Mouse (Mus musculus) ES-E14 (cell line): ENCODE results near the gene Btg1. TPM values are rescaled to one million over a fixed set of nuclear protein-coding genes. Genes with fewer than 3 reads are reported as not detected.

Experiments used
- DNase-seq: peaks from one replicate; pipeline ENCODE4 v3.0.0-alpha.2; 2013; ENCODE audit warnings: low read depth, low spot score
- H3K27ac ChIP-seq: 2 replicates; pipeline ENCODE4 v1.5.1; 2012; ENCODE audit warnings: low read depth, mild to moderate bottlenecking, low read length, moderate library complexity, mixed read lengths; ENCODE audit not compliant: poor library complexity, insufficient read depth, severe bottlenecking
- H3K36me3 ChIP-seq: 2 replicates; pipeline ENCODE4 v1.6.1; 2012; ENCODE audit warnings: mild to moderate bottlenecking, low read length, moderate library complexity, mixed read lengths; ENCODE audit not compliant: control insufficient read depth, poor library complexity, insufficient read depth, severe bottlenecking
- H3K4me1 ChIP-seq, 2 experiments: fragments of 150-350 bp in 1 of 2; sonication (generic) in 1 of 2; 2 replicates each; pipeline ENCODE4 v1.6.1; 2012; ENCODE audit warnings: low read length in 2 of 2, mild to moderate bottlenecking in 1 of 2, mixed read lengths in 1 of 2; ENCODE audit not compliant: control insufficient read depth in 2 of 2, insufficient read depth in 2 of 2, poor library complexity in 1 of 2
- H3K4me3 ChIP-seq, 2 experiments: fragments of 150-350 bp in 1 of 2; sonication (generic) in 1 of 2; 2 replicates each; pipeline ENCODE4 v1.5.1; 2012; ENCODE audit warnings: low read length in 2 of 2, low read depth in 1 of 2, mild to moderate bottlenecking in 1 of 2, mixed read lengths in 1 of 2; ENCODE audit not compliant: insufficient read depth in 1 of 2, poor library complexity in 1 of 2, severe bottlenecking in 1 of 2
- H3K9ac ChIP-seq: 2 replicates; pipeline ENCODE4 v1.6.1; 2012; ENCODE audit warnings: low read depth, mild to moderate bottlenecking, low read length, mixed read lengths; ENCODE audit not compliant: poor library complexity, insufficient read depth, severe bottlenecking
- H3K9me3 ChIP-seq: fragments of 150-350 bp; sonication (generic); 2 replicates; pipeline ENCODE4 v1.6.1; 2012; ENCODE audit warnings: low read depth, mild to moderate bottlenecking, low read length; ENCODE audit not compliant: control insufficient read depth, insufficient read depth
- CHD2 ChIP-seq: IDR thresholded peaks from 2 replicates; pipeline ENCODE4 v1.6.1; 2014; ENCODE audit warnings: mild to moderate bottlenecking, low read depth, low read length, inconsistent platforms
- HCFC1 ChIP-seq: IDR thresholded peaks from 2 replicates; pipeline ENCODE4 v1.6.1; 2012; ENCODE audit warnings: low read length, inconsistent platforms, borderline replicate concordance; ENCODE audit not compliant: insufficient read depth
- MAFK ChIP-seq: IDR thresholded peaks from 2 replicates; pipeline ENCODE4 v1.6.1; 2014; ENCODE audit warnings: mild to moderate bottlenecking, low read depth, low read length, inconsistent platforms; ENCODE audit not compliant: insufficient read depth
- ZC3H11A ChIP-seq: IDR thresholded peaks from 2 replicates; pipeline ENCODE4 v1.6.1; 2012; ENCODE audit warnings: low read depth, mild to moderate bottlenecking, inconsistent platforms, low read length, borderline replicate concordance
- ZNF384 ChIP-seq: IDR thresholded peaks from 2 replicates; pipeline ENCODE4 v1.6.1; 2012; ENCODE audit warnings: low read depth, low read length, inconsistent platforms
- in situ Hi-C, 2 experiments: fragments of 600-800 bp; cut with MboI; formaldehyde crosslinking; loops; one replicate each; pipeline ENCODE4 v1.15.1; 2025; ENCODE audit warnings: low sequenced_read_pairs in 2 of 2, inconsistent platforms in 1 of 2; ENCODE audit not compliant: unreplicated experiment in 2 of 2
- total RNA-seq: library from RNA; depleted of rRNA; stranded (reverse); fragments of 300-350 nt; gene quantifications from 2 replicates; pipeline ENCODE4 v1.2.3, GENCODE M21; 2012

The Btg1 gene
- total RNA-seq, 1 experiment: 16.1 TPM

GRCm38 (mm10) chr10:96646867-96647462 lies 30.2 kb downstream of the Btg1 start:
- Histone ChIP-seq H3K4me3 (no peak overlapping the region), H3K9me3 (no peaks in the 10 kb centered on the region), H3K36me3 (no peaks in the 10 kb centered on the region), H3K9ac (no peak overlapping the region), H3K27ac (no peak overlapping the region), H3K4me1 (peaks cover 0 to 7% of the 10 kb centered on the region in 2 experiments; a peak in 1 of 4 replicates)
- DNase-seq: no peak
- TF ChIP-seq ZC3H11A (no peak), CHD2 (no peak), ZNF384 (no peak), MAFK (no peak), HCFC1 (no peak)
- in situ Hi-C loops: no loop called here

- TF ChIP-seq CHD2: no peak
- no peak for TF ChIP-seq HCFC1
- no peak for TF ChIP-seq ZC3H11A
- no peak for TF ChIP-seq MAFK
- TF ChIP-seq ZNF384: no peak
- Histone ChIP-seq H3K9ac (no peak overlapping the region), H3K9me3 (no peaks in the 10 kb centered on the region), H3K27ac (no peak overlapping the region), H3K36me3 (no peaks in the 10 kb centered on the region), H3K4me3 (no peak overlapping the region), H3K4me1 (peaks cover 0 to 7% of the 10 kb centered on the region in 2 experiments; a peak in 1 of 4 replicates)
- no peak for DNase-seq
- in situ Hi-C loops: no loop called here
Measured at GRCm38 (mm10) chr10:96648161-96648561, 31.4 kb downstream of the Btg1 start.

DNA sequence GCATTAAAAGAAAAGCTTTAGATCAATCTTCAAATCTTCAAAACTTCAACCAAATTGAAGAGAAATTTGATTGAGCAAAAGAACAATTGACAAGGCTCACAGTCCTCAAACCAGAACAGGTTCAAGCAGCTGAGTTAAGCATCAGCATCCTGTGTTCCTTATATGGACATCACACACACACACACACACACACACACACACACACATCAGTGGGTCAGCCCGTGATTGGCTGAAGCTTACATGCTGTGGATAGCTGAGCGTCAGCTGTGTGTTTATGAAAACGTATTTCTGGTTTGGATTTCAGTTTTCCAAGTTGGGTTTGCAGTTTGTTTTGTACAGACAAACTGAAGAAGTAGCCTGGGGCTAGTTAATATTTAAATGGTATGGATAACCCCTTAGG lies 32.7 kb downstream of the Btg1 start:
- TF ChIP-seq CHD2: no peak
- no peak for TF ChIP-seq HCFC1
- TF ChIP-seq MAFK: no peak
- TF ChIP-seq ZC3H11A: no peak
- no peak for TF ChIP-seq ZNF384
- Histone ChIP-seq H3K9me3 (no peaks in the 10 kb centered on the region), H3K36me3 (no peaks in the 10 kb centered on the region), H3K4me3 (no peak overlapping the region), H3K27ac (no peak overlapping the region), H3K9ac (no peak overlapping the region), H3K4me1 (peaks cover 2 to 7% of the 10 kb centered on the region in 2 experiments; a peak in 1 of 4 replicates)
- no peak for DNase-seq
- in situ Hi-C loops: no loop called here

- no peaks in the 10 kb centered on the region for H3K9me3 ChIP-seq
- H3K9ac ChIP-seq: no peak overlapping the region
- no peak for DNase-seq
- H3K36me3 ChIP-seq: no peaks in the 10 kb centered on the region
- TF ChIP-seq MAFK (no peak), CHD2 (no peak), HCFC1 (no peak), ZC3H11A (no peak), ZNF384 (no peak)
- H3K27ac ChIP-seq: no peak overlapping the region
- in situ Hi-C loops: no loop called here
- H3K4me3 ChIP-seq: no peak overlapping the region
- H3K4me1 ChIP-seq: peaks cover 2 to 3% of the 10 kb centered on the region in 2 experiments; a peak in 1 of 4 replicates
Measured at GRCm38 (mm10) chr10:96652372-96652771, 35.6 kb downstream of the Btg1 start.

DNA sequence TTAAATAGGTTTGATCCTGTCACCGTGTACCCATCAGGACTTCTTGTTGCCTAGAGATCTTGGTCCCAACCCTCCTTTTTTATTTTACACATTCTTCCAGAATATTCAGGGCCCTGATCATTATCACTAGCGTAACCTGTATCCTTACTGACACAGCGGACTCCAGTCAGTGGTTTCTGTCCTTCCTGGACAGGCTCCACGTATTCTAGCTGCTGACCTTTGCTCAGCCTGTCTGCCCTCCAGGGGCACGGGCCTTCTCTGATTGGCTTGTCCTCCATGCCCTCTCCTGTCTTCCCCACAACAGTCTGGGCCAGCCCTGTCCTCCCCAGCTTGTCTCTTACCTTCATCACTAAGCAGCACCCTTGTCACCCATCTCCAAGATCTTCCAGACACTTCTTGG lies 36.2 kb downstream of the Btg1 start:
- no peak overlapping the region for H3K9ac ChIP-seq
- in situ Hi-C loops: no loop called here
- TF ChIP-seq ZC3H11A: no peak
- TF ChIP-seq CHD2: no peak
- no peak for TF ChIP-seq MAFK
- TF ChIP-seq ZNF384: no peak
- no peak for TF ChIP-seq HCFC1

More for the DNA sequence above, 36.2 kb downstream of the Btg1 start:
- DNase-seq: no peak
- Histone ChIP-seq H3K27ac (no peak overlapping the region), H3K4me1 (peaks cover 2 to 3% of the 10 kb centered on the region in 2 experiments; a peak in 1 of 4 replicates), H3K9me3 (no peaks in the 10 kb centered on the region), H3K4me3 (no peak overlapping the region), H3K36me3 (no peaks in the 10 kb centered on the region)
